Mouse (Mus musculus): ENCODE measurements around the gene Man1a2.

DNA sequence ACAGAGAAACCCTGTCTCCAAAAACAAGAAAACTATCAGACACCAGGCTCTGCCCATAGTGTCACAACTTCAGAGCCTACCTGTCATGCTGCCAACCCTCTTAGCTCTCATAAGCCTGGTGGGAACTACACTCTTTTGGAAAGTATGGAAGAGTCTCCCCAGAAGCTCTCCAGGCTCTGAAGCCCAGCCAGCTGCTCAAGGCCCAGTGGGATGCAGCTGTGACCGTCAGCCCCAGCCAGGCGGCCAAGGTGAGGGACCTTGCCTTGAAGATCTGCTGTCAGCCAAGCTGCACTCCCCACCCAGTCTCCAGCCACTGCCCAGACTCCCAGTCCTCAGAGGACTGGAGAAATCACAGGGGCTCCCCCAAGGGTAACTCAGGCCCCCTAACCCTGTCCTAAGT is 5.1 kb downstream of the Man1a2 start:
- no peak for TF ChIP-seq EP300 (IDR thresholded peaks at IDR 0.05; ENCODE audit: low read depth in 1 of 2, low read length in 2 of 2)
- TF ChIP-seq SIN3A (IDR thresholded peaks at IDR 0.05; ENCODE audit: low read length): no peak
- no peak for TF ChIP-seq CTCF (IDR thresholded peaks at IDR 0.05 in 2 of 3, conservative IDR thresholded peaks at IDR 0.05 in 1 of 3; ENCODE audit: control insufficient read depth in 1 of 3, insufficient read depth in 1 of 3, low read depth in 2 of 3, low read length in 3 of 3, poor library complexity in 1 of 3, severe bottlenecking in 1 of 3)
- no peak for TF ChIP-seq ZC3H11A (IDR thresholded peaks at IDR 0.05; ENCODE audit: low read depth, low read length)
- no peak for TF ChIP-seq POLR2A (IDR thresholded peaks at IDR 0.05; ENCODE audit: control insufficient read depth in 1 of 2, insufficient read depth in 1 of 2, low read depth in 1 of 2, low read length in 2 of 2, poor library complexity in 1 of 2)
- TF ChIP-seq POLR2AphosphoS5 (IDR thresholded peaks at IDR 0.05; ENCODE audit: borderline replicate concordance, low read depth, low read length): no peak
- no peak for TF ChIP-seq ELF1 (IDR thresholded peaks at IDR 0.05; ENCODE audit: low read depth, low read length)
- no peak for TF ChIP-seq RCOR1 (IDR thresholded peaks at IDR 0.05; ENCODE audit: low read depth, low read length)
- TF ChIP-seq TCF12 (IDR thresholded peaks at IDR 0.05; ENCODE audit: low read depth, low read length): no peak
- no peak for TF ChIP-seq JUND (IDR thresholded peaks at IDR 0.05; ENCODE audit: low read depth, low read length)
- no peak for TF ChIP-seq MAFK (IDR thresholded peaks at IDR 0.05; ENCODE audit: borderline replicate concordance, low read depth, low read length)
